Mouse (Mus musculus) heart, adult 2 months (tissue): ENCODE data around the gene Fam104a. TPM values are rescaled to one million over a fixed set of nuclear protein-coding genes. Genes with fewer than 3 reads are reported as not detected.

Source experiments
- DNase-seq, 2 experiments: peaks; one replicate each; pipeline ENCODE4 v3.0.0; 2021
- H3K27ac ChIP-seq: fragments of 200-600 bp; 2 replicates; pipeline ENCODE4 v1.8.1; 2022
- H3K27me3 ChIP-seq: fragments of 200-500 bp; 2 replicates; pipeline ENCODE4 v1.6.1; 2012; ENCODE audit warnings: mild to moderate bottlenecking, low read length, inconsistent platforms, mixed read lengths; ENCODE audit not compliant: control insufficient read depth, insufficient read depth
- H3K36me3 ChIP-seq: fragments of 200-500 bp; 2 replicates; pipeline ENCODE4 v1.6.1; 2012; ENCODE audit warnings: low read length, inconsistent platforms; ENCODE audit not compliant: control insufficient read depth, insufficient read depth
- H3K4me1 ChIP-seq: fragments of 200-500 bp; 2 replicates; pipeline ENCODE4 v1.6.1; 2011; ENCODE audit warnings: low read length; ENCODE audit not compliant: control insufficient read depth, insufficient read depth
- H3K4me3 ChIP-seq: fragments of 200-600 bp; 2 replicates; pipeline ENCODE4 v1.8.1; 2022
- H3K79me2 ChIP-seq: fragments of 200-500 bp; replicated peaks from 2 replicates; pipeline ENCODE4 v1.6.1; 2012; ENCODE audit warnings: mild to moderate bottlenecking, inconsistent platforms, low read length, moderate library complexity, mixed read lengths; ENCODE audit not compliant: control insufficient read depth, insufficient read depth
- H3K9ac ChIP-seq: fragments of 200-500 bp; 2 replicates; pipeline ENCODE4 v1.6.1; 2012; ENCODE audit warnings: low read depth, mild to moderate bottlenecking, control low read depth, inconsistent platforms, low read length, mixed read lengths
- CTCF ChIP-seq: fragments of 200-600 bp; IDR thresholded peaks from 2 replicates; pipeline ENCODE4 v1.8.1; 2022; ENCODE audit warnings: antibody characterized with exemption, mild to moderate bottlenecking, moderate library complexity
- EP300 ChIP-seq: fragments of 200-500 bp; IDR thresholded peaks from 2 replicates; pipeline ENCODE4 v1.6.1; 2011; ENCODE audit warnings: low read depth, low read length, control low read depth; ENCODE audit not compliant: insufficient read depth
- POLR2A ChIP-seq: fragments of 200-500 bp; IDR thresholded peaks from 2 replicates; pipeline ENCODE4 v1.6.1; 2011; ENCODE audit warnings: mild to moderate bottlenecking, low read depth, low read length, control low read depth; ENCODE audit not compliant: insufficient read depth
- WGBS: fragments of 180-500 bp; shearing (Covaris S2); methylation state at CpG from one replicate; pipeline ENCODE4 v1.1.7; 2018; 5-methylcytosine and 5-hydroxymethylcytosine counted together
- intact Hi-C: fragments of 180-260 bp; cut with DNase I; formaldehyde crosslinking; loops from one replicate; pipeline ENCODE4 v1.15.1; 2025
- polyA plus RNA-seq: library from polyadenylated mRNA; depleted of rRNA; stranded (reverse); fragments of >200 nt; gene quantifications from 2 replicates; pipeline ENCODE4 v1.2.3, GENCODE M21; 2012
- total RNA-seq, 2 experiments: library from RNA; stranded (reverse); gene quantifications; 2 replicates each; pipeline ENCODE4 v1.2.3; 2021

The Fam104a gene
- total and polyA plus RNA-seq, 3 experiments: 12.4 to 16.4 (median 15.3) TPM

GRCm38 (mm10) chr11:113658319-113658718, 25.6 kb downstream of the Fam104a start:
- H3K4me3 ChIP-seq: no peak overlapping the region
- no peak overlapping the region for H3K9ac ChIP-seq
- no peak overlapping the region for H3K27ac ChIP-seq
- no peaks in the 10 kb centered on the region for H3K36me3 ChIP-seq
- WGBS: 86% methylated on average over 8 of the region's 8 CpGs
- no peak for DNase-seq
- intact Hi-C loops: no loop called here
- H3K79me2 ChIP-seq: no peaks in the 10 kb centered on the region
- TF ChIP-seq POLR2A (no peak), CTCF (no peak), EP300 (no peak)
- H3K4me1 ChIP-seq: no peaks in the 10 kb centered on the region
- H3K27me3 ChIP-seq: no peaks in the 10 kb centered on the region

- no peak overlapping the region for H3K9ac ChIP-seq
- no peak overlapping the region for H3K27ac ChIP-seq
- no peak overlapping the region for H3K4me3 ChIP-seq
- H3K27me3 ChIP-seq: no peaks in the 10 kb centered on the region
- DNase-seq: no peak
- TF ChIP-seq CTCF: no peak
- no peak for TF ChIP-seq EP300
- TF ChIP-seq POLR2A: no peak
- WGBS: 50% methylated on average over 4 of the region's 4 CpGs
- H3K36me3 ChIP-seq: no peaks in the 10 kb centered on the region
- no peaks in the 10 kb centered on the region for H3K4me1 ChIP-seq
- H3K79me2 ChIP-seq: no peaks in the 10 kb centered on the region
- intact Hi-C loops: no loop called here
Observed at GRCm38 (mm10) chr11:113657221-113657620, 26.7 kb downstream of the Fam104a start.

GRCm38 (mm10) chr11:113656511-113656932, 27.4 kb downstream of the Fam104a start:
- Histone ChIP-seq H3K79me2 (no peaks in the 10 kb centered on the region), H3K9ac (no peak overlapping the region), H3K4me3 (no peak overlapping the region), H3K27me3 (no peaks in the 10 kb centered on the region), H3K27ac (no peak overlapping the region), H3K36me3 (no peaks in the 10 kb centered on the region), H3K4me1 (no peaks in the 10 kb centered on the region)
- TF ChIP-seq CTCF (no peak), POLR2A (no peak), EP300 (no peak)
- intact Hi-C loops: no loop called here
- 76% methylated on average over 8 of the region's 8 CpGs for WGBS
- no peak for DNase-seq

- Histone ChIP-seq H3K36me3 (no peaks in the 10 kb centered on the region), H3K4me3 (no peak overlapping the region), H3K79me2 (no peaks in the 10 kb centered on the region), H3K4me1 (no peaks in the 10 kb centered on the region), H3K9ac (no peak overlapping the region), H3K27ac (no peak overlapping the region), H3K27me3 (no peaks in the 10 kb centered on the region)
- TF ChIP-seq CTCF (no peak), POLR2A (no peak), EP300 (no peak)
- DNase-seq: no peak
- 87% methylated on average over 18 of the region's 18 CpGs for WGBS
- intact Hi-C loops: no loop called here
Observed at GRCm38 (mm10) chr11:113654561-113655270, 29.2 kb downstream of the Fam104a start.

GRCm38 (mm10) chr11:113654105-113654504, 29.9 kb downstream of the Fam104a start:
- no peak for DNase-seq
- Histone ChIP-seq H3K27me3 (no peaks in the 10 kb centered on the region), H3K36me3 (no peaks in the 10 kb centered on the region), H3K4me3 (no peak overlapping the region), H3K4me1 (no peaks in the 10 kb centered on the region), H3K27ac (no peak overlapping the region), H3K79me2 (no peaks in the 10 kb centered on the region), H3K9ac (no peak overlapping the region)
- intact Hi-C loops: no loop called here
- TF ChIP-seq EP300 (no peak), POLR2A (no peak), CTCF (no peak)
- 91% methylated on average over 15 of the region's 15 CpGs for WGBS

GRCm38 (mm10) chr11:113652516-113652915, 31.4 kb downstream of the Fam104a start:
- intact Hi-C loops: no loop called here
- H3K9ac ChIP-seq: no peak overlapping the region
- H3K27me3 ChIP-seq: no peaks in the 10 kb centered on the region
- peaks cover 1% of the 10 kb centered on the region; the same call in 1 of the 2 replicates for H3K4me1 ChIP-seq
- H3K36me3 ChIP-seq: no peaks in the 10 kb centered on the region
- WGBS: 91% methylated on average over 6 of the region's 6 CpGs
- TF ChIP-seq EP300 (no peak), POLR2A (no peak), CTCF (no peak)
- no peak for DNase-seq
- H3K4me3 ChIP-seq: no peak overlapping the region
- H3K79me2 ChIP-seq: no peaks in the 10 kb centered on the region
- H3K27ac ChIP-seq: no peak overlapping the region
